Comparison of ENCODE assay signal across 8 mouse cellular contexts in genomic region chr5:139587459-139587858, GRCm38 (mm10). TPM values are rescaled to one million over a fixed set of nuclear protein-coding genes. Genes with fewer than 3 reads are reported as not detected.
"Had no signal": no experiment of that assay in that cellular context is flagged by ENCODE, and none has a peak within 500 bp of the region (broad histone marks: within the 10 kb centered on the region; RNA-seq: fewer than 3 reads in every experiment).

No protein-coding gene starts in this region.

RNA-seq across cellular contexts. Expression of gene Uncx, which starts 44.2 kb away (rescaled TPM):
- total RNA-seq: layer of hippocampus, postnatal 25 days; megakaryocyte, adult 5-6 weeks; monocyte, adult 5-6 weeks; neutrophil, adult 5-6 weeks had no signal
- polyA plus RNA-seq: large intestine, adult 2 months; liver, embryonic 11.5 days; liver, embryonic 16.5 days; stomach, embryonic 14.5 days had no signal
